Mouse (Mus musculus): ENCODE data around the gene Gm20431. TPM values are rescaled to one million over a fixed set of nuclear protein-coding genes. Genes with fewer than 3 reads are reported as not detected.

Gene Gm20431
- 18.9 and 22.7 TPM in 2 replicates for total RNA-seq (2023)

GRCm38 (mm10) chr2:167661270-167662203 lies at the start of gene Gm20431:
Gene Gm20431, minus strand, starts transcription at chr2:167661496.

GRCm38 (mm10) chr2:167689501-167690218 lies 28.4 kb upstream of the Gm20431 start, which contains the start of gene Tmem189:
Gene Tmem189, minus strand, starts transcription at chr2:167689822.

GRCm38 (mm10) chr2:167688498-167689451 lies 27.5 kb upstream of the Gm20431 start, which contains the start of gene Cebpb:
Gene Cebpb, plus strand, starts transcription at chr2:167688915.

GRCm38 (mm10) chr2:167631591-167632448 lies 29.5 kb downstream of the Gm20431 start, which contains the start of gene Ube2v1:
Gene Ube2v1, minus strand, starts transcription at chr2:167632095.

Other genes with a start within 250 kb of the Gm20431 start
- 39.5 and 57.4 TPM in 2 replicates for gene Slc9a8, start 239.8 kb downstream of the Gm20431 start, total RNA-seq (2023)
- gene Rnf114, start 168.9 kb downstream of the Gm20431 start, total RNA-seq (2023): 63.0 and 66.4 TPM in 2 replicates
- gene Spata2, start 168.6 kb downstream of the Gm20431 start, total RNA-seq (2023): 72.2 and 73.4 TPM in 2 replicates
- gene Snai1, start 123.3 kb downstream of the Gm20431 start, total RNA-seq (2023): 2.2 and 4.9 TPM in 2 replicates
- gene Ube2v1, start 29.4 kb downstream of the Gm20431 start, total RNA-seq (2023): 59.8 and 67.6 TPM in 2 replicates
- gene Cebpb, start 27.4 kb upstream of the Gm20431 start, total RNA-seq (2023): 593 and 647 TPM in 2 replicates
- 259 and 390 TPM in 2 replicates for gene Tmem189, start 28.3 kb upstream of the Gm20431 start, total RNA-seq (2023)

All from neutrophil, adult 65 days (primary cell).